Mouse (Mus musculus): ENCODE data around the gene Eepd1. TPM values are rescaled to one million over a fixed set of nuclear protein-coding genes. Genes with fewer than 3 reads are reported as not detected.

Eepd1 gene
- polyA plus RNA-seq, 1 experiment = not detected

DNA sequence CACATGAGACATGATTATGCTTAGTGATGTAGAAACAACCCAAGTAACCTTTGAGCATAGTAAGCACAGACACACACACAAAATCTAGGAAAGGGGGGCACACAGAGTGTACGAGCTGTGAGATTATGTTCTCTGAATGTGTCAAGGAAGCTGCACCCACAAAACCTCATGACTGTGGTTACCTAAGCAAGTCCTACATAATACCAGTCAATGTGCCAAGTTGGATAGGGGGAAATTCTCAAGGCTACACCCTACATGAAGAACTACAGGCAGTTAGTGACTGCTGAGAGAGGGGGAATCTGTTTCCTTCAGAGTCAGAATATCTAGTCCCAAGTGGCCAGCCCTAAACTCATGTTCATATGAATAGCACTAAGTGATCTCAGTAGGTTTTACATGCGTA, 58.1 kb downstream of the Eepd1 start:
- Histone ChIP-seq H3K4me1 (ENCODE audit: control insufficient read depth, insufficient read depth, low read length) (peaks cover 10% of the 10 kb centered on the region), H3K4me3 (ENCODE audit: insufficient read depth, low read depth, low read length) (no peak overlapping the region), H3K27ac (ENCODE audit: insufficient read depth, low read depth, low read length) (no peak overlapping the region)
- TF ChIP-seq POLR2A (IDR thresholded peaks at IDR 0.05; ENCODE audit: insufficient read depth, low read depth, low read length) (no peak), CTCF (IDR thresholded peaks at IDR 0.05; ENCODE audit: insufficient read depth, low read depth, low read length) (no peak)
- WGBS = 89% methylated on average over 2 of the region's 2 CpGs

DNA sequence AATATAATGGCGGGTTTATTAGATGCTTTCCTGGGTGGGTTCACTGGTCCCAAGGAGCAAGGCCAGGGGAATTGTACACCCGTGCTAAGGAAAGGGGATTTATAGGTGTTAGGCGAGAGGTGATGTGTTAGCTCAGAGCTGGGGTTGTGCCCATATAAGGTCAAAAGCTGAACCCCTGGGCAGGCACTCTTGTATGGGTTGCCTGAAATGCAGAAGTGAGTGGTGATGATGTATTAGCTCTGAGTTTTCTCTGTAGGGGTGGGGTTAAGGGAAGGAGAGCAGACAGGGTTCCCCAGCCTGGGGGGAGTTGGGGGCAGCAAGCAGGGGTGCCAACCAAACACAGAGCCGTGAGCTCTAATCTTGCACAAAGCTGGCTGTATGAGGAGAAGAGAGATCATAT, 60.0 kb downstream of the Eepd1 start:
- Histone ChIP-seq H3K4me1 (ENCODE audit: control insufficient read depth, insufficient read depth, low read length) (peaks cover 10% of the 10 kb centered on the region), H3K27ac (ENCODE audit: insufficient read depth, low read depth, low read length) (no peak overlapping the region), H3K4me3 (ENCODE audit: insufficient read depth, low read depth, low read length) (no peak overlapping the region)
- no peak for TF ChIP-seq CTCF (IDR thresholded peaks at IDR 0.05; ENCODE audit: insufficient read depth, low read depth, low read length)
- no peak for TF ChIP-seq POLR2A (IDR thresholded peaks at IDR 0.05; ENCODE audit: insufficient read depth, low read depth, low read length)
- 95% methylated on average over 4 of the region's 4 CpGs for WGBS

DNA sequence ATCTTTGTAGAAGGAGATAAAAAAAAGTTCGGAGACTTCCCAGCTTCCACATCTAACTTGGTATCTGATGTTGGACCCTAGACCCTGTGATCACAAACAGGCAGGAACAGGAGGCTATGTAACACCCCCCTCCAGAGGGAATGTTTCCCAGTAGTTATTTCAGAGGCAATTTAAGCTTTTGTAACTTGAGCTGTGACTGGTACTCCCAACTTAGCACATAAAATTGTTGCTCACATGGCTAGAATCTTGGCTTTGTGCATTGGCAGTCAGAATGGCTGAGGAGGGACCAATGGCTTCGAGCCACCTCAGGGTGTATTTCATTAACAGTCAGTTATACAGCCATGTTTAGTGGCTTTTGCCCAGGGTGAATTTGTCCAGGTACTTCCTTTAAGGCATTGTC, 63.9 kb downstream of the Eepd1 start:
- TF ChIP-seq CTCF (IDR thresholded peaks at IDR 0.05; ENCODE audit: insufficient read depth, low read depth, low read length) = no peak
- H3K4me1 ChIP-seq (ENCODE audit: control insufficient read depth, insufficient read depth, low read length) = peaks cover 18% of the 10 kb centered on the region
- H3K27ac ChIP-seq (ENCODE audit: insufficient read depth, low read depth, low read length) = 0 out of 2 replicates have a peak overlapping the region, but pooled peaks have one; percentile 21
- 64% methylated on average over 2 of the region's 2 CpGs for WGBS
- no peak overlapping the region for H3K4me3 ChIP-seq (ENCODE audit: insufficient read depth, low read depth, low read length)

DNA sequence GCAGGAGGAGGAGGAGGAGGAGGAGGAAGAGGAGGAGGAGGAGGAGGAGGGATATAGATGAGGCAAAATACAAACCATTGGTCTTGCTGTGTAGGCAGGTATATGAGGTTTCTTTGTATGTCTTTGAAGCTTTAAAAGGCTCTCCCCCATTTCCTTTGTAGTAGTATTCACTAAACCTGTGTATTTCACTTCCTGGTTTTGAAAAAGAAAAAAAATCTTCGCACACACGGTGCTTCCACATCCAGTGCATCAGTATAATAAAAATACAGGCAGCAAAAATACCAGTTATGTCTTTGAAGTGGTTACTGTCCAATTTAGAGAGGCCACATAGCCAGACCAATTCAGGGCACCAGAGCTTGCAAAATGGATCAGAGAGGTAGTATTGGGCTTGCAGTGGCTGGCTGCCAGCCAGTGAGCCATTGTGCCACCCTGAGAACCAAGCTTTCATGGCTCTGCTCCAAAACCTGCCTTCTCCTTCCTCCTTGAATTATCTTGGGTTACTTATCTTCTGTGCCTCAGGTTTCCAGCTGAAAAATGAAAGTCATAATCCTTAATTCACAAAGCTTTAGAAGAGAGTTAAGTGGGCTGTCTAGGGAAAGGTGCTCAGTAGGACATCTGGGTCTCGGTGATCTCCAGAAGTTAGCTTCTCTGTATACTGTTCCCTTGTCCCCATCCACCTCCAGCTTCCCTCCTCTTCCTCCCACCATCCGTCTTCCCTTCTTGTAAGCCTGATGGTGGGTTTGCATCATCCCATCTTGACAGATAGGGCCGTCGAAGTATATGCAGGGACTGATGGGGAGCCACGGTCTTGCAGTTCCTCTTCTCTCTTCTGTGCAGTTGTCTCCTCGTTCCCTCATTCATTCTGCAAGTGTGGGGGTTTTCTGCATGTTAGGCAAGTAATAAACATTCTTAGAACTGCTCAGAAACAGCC, 68.0 kb downstream of the Eepd1 start:
- no peak overlapping the region for H3K27ac ChIP-seq (ENCODE audit: insufficient read depth, low read depth, low read length)
- 76% methylated on average over 8 of the region's 8 CpGs for WGBS
- peaks cover 14% of the 10 kb centered on the region for H3K4me1 ChIP-seq (ENCODE audit: control insufficient read depth, insufficient read depth, low read length)
- no peak for TF ChIP-seq CTCF (IDR thresholded peaks at IDR 0.05; ENCODE audit: insufficient read depth, low read depth, low read length)
- H3K4me3 ChIP-seq (ENCODE audit: insufficient read depth, low read depth, low read length) = no peak overlapping the region

DNA sequence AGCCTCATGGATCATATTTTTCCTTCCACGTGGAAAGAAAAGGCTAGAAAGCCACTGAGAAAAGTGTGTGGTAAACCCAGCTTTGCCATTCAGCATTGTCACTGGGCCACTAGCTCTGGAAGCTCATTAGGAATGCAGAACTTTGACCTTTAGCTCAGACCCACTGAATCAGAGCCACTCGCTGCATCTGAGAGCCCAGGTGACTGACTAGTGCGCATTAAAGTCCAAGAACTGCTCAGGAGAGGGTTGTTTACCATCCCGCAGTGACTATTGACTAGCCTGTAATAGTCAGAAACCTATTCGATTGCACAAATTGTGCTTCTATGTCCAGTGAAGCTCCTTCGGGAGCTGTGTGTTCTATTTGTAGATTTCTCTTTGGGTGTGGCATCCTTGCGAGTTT, 68.8 kb downstream of the Eepd1 start:
- 92% methylated on average over 7 of the region's 7 CpGs for WGBS
- H3K4me1 ChIP-seq (ENCODE audit: control insufficient read depth, insufficient read depth, low read length) = peaks cover 13% of the 10 kb centered on the region
- no peak overlapping the region for H3K4me3 ChIP-seq (ENCODE audit: insufficient read depth, low read depth, low read length)
- no peak overlapping the region for H3K27ac ChIP-seq (ENCODE audit: insufficient read depth, low read depth, low read length)
- TF ChIP-seq CTCF (IDR thresholded peaks at IDR 0.05; ENCODE audit: insufficient read depth, low read depth, low read length) (no peak), POLR2A (IDR thresholded peaks at IDR 0.05; ENCODE audit: insufficient read depth, low read depth, low read length) (no peak)

DNA sequence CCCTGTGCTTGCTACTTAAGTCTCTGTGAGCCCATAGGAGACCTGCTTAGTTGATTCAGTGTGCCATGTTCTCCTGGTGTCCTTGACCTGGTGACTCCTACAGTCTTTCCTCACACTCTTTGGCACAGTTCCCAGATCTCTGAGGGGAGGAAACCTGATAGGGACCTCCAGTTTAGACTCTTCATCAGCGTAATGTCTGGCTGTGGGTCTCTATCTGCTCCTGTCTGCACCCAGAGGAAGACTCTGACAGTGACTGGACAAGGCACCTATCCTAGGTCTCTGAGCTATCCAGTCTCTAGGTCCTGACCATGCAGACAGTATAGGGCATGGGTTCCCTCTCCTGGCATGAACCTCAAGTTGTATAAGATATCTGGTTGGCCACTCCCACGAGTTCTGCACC, 71.2 kb downstream of the Eepd1 start:
- no peak overlapping the region for H3K4me3 ChIP-seq (ENCODE audit: insufficient read depth, low read depth, low read length)
- TF ChIP-seq CTCF (IDR thresholded peaks at IDR 0.05; ENCODE audit: insufficient read depth, low read depth, low read length) = no peak
- TF ChIP-seq POLR2A (IDR thresholded peaks at IDR 0.05; ENCODE audit: insufficient read depth, low read depth, low read length) = no peak
- no peak overlapping the region for H3K27ac ChIP-seq (ENCODE audit: insufficient read depth, low read depth, low read length)
- H3K4me1 ChIP-seq (ENCODE audit: control insufficient read depth, insufficient read depth, low read length) = peaks cover 15% of the 10 kb centered on the region
- WGBS = 88% methylated on average over 2 of the region's 2 CpGs

DNA sequence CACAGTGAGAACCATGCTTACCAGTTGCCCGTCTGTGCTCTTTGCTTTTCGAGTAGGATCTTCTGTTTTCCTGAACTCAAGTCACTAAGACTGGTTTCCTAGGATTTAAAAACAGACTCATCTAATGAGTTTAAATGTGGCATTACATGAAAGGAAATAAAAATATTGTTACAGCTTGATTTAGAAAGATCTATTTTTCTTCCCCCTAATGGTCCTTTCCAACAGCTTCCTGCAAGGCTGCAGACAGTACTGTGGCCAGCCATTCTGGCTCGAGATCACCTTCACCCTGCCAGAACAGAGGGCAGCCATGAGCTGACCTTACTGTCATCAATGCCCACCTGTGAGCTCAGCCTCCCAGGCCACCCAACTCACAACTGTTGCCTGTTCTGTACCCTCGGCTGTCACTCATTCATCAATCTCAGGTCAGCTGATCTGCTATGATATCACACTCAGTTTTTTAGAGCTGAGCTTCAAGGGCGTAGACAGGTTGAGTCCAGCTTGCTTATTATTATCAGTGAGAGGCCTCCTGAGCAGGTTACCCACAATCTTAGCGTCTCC, 73.0 kb downstream of the Eepd1 start:
- H3K4me1 ChIP-seq (ENCODE audit: control insufficient read depth, insufficient read depth, low read length) = peaks cover 11% of the 10 kb centered on the region
- H3K4me3 ChIP-seq (ENCODE audit: insufficient read depth, low read depth, low read length) = no peak overlapping the region
- WGBS = 75% methylated on average over 6 of the region's 6 CpGs
- H3K27ac ChIP-seq (ENCODE audit: insufficient read depth, low read depth, low read length) = peak overlapping the region; percentile 70
- TF ChIP-seq POLR2A (IDR thresholded peaks at IDR 0.05; ENCODE audit: insufficient read depth, low read depth, low read length) (no peak), CTCF (IDR thresholded peaks at IDR 0.05; ENCODE audit: insufficient read depth, low read depth, low read length) (no peak)

DNA sequence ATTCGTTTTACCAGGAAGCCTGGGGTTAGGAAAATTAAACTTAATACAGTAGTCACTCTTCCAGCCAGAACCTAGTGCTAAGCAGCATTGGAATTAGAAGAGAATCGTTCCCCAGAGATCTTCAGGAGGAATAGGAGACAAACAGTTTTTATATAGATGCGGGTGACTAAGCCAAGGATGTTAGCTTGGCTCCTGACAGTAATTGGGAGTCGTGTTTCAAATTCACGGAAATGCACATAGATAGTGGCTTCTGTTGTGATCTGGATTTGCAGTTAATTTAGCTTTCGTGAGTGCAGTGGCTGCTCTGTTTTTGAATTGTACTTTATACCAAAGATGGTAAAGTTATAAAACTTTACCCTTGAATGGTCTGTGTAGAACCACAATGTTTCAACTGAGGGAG, 73.9 kb downstream of the Eepd1 start:
- TF ChIP-seq CTCF (IDR thresholded peaks at IDR 0.05; ENCODE audit: insufficient read depth, low read depth, low read length) = no peak
- no peak for TF ChIP-seq POLR2A (IDR thresholded peaks at IDR 0.05; ENCODE audit: insufficient read depth, low read depth, low read length)
- no peak overlapping the region for H3K27ac ChIP-seq (ENCODE audit: insufficient read depth, low read depth, low read length)
- H3K4me1 ChIP-seq (ENCODE audit: control insufficient read depth, insufficient read depth, low read length) = peaks cover 7% of the 10 kb centered on the region
- 41% methylated on average over 6 of the region's 6 CpGs for WGBS
- H3K4me3 ChIP-seq (ENCODE audit: insufficient read depth, low read depth, low read length) = no peak overlapping the region

DNA sequence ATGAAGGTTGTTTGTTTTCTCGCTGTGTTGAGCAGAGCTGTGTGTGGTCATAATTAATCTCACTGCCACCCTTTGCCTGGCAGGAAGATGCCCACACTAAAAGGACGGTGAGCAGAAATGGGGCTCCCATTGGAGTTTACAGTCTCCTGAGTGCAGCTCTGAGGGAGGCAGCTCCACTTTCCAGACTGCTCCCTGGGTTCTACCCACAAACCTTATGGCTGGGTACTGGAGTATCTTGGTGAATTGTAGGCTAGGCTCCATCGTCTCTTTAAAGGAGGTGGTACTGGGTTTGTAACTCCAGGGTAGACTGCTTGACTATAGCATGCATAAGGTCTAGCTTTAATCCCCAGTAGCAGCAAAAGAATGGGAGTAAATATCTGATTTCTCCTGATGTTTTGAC, 74.7 kb downstream of the Eepd1 start:
- no peak for TF ChIP-seq CTCF (IDR thresholded peaks at IDR 0.05; ENCODE audit: insufficient read depth, low read depth, low read length)
- TF ChIP-seq POLR2A (IDR thresholded peaks at IDR 0.05; ENCODE audit: insufficient read depth, low read depth, low read length) = no peak
- Histone ChIP-seq H3K4me1 (ENCODE audit: control insufficient read depth, insufficient read depth, low read length) (peaks cover 7% of the 10 kb centered on the region), H3K4me3 (ENCODE audit: insufficient read depth, low read depth, low read length) (no peak overlapping the region), H3K27ac (ENCODE audit: insufficient read depth, low read depth, low read length) (peak overlapping the region; percentile 70)
- WGBS = 68% methylated on average over 3 of the region's 3 CpGs
